ENCODE assay signal across 13 mouse cellular contexts in the genomic region with DNA sequence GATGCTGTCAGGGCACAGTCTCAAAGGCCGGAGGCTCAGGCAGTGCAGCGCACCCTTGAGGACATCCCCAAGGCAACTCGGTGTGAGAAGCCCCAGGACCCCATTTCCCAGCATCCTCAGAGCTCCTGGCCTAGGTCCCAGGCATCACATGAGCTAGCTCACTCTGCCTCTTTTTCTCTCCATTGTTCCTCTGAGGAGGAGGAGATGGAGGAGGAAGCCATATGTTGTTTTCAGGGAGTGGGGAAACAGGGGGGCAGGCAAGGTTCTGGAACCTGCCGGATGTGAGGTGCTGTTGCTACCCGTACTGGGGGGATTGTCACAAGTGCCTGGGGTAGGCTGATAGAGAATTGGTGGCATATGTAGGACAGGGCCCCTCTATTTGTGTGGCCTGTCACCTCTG. TPM values are rescaled to one million over a fixed set of nuclear protein-coding genes. Genes with fewer than 3 reads are reported as not detected.
A peak's percentile ranks its signal among the peaks of the same experiment; 100 is the strongest.
DNase-seq lines count a peak whose midpoint lies in the region; ATAC-seq and TF ChIP-seq lines count a peak whose summit lies in the region.
"Had no signal": no experiment of that assay in that cellular context is flagged by ENCODE, and none has a peak within 500 bp of the region (broad histone marks: within the 10 kb centered on the region; RNA-seq: fewer than 3 reads in every experiment).

No protein-coding gene starts in this region.

- 56% methylated on average over 5 of the region's 5 CpGs for WGBS in neural tube, embryonic 13.5 days
- WGBS in stomach, postnatal 0 days: 69% methylated on average over 5 of the region's 5 CpGs

- peak; percentile 5; the same call in 1 of the 2 replicates for TF ChIP-seq CTCF in stomach, postnatal 0 days (IDR thresholded peaks at IDR 0.05; ENCODE audit: low read depth)

- no peak overlapping the region for H3K27ac ChIP-seq in neural tube, embryonic 13.5 days (replicated peaks)
- H3K27ac ChIP-seq in stomach, postnatal 0 days (replicated peaks): 0 out of 2 replicates have a peak overlapping the region, but pooled peaks have one; percentile 20
- H3K27ac ChIP-seq: embryonic facial prominence, embryonic 13.5 days; gastrocnemius, adult 2 months had no signal

- no peaks in the 10 kb centered on the region for H3K36me3 ChIP-seq in neural tube, embryonic 13.5 days
- H3K36me3 ChIP-seq in stomach, postnatal 0 days (ENCODE audit: control insufficient read depth, insufficient read depth, low read length): no peaks in the 10 kb centered on the region
- H3K36me3 ChIP-seq: embryonic facial prominence, embryonic 13.5 days had no signal

- H3K9ac ChIP-seq in neural tube, embryonic 13.5 days: no peak overlapping the region
- H3K9ac ChIP-seq in stomach, postnatal 0 days (ENCODE audit: low read length): no peak overlapping the region
- H3K9ac ChIP-seq: embryonic facial prominence, embryonic 13.5 days had no signal

- no peaks in the 10 kb centered on the region for H3K4me1 ChIP-seq in neural tube, embryonic 13.5 days (replicated peaks)
- no peaks in the 10 kb centered on the region for H3K4me1 ChIP-seq in stomach, postnatal 0 days (replicated peaks; ENCODE audit: control insufficient read depth, insufficient read depth)
- H3K4me1 ChIP-seq: embryonic facial prominence, embryonic 13.5 days had no signal

- peak; percentile 43 to 45 for DNase-seq in cerebellum, postnatal 10 days
- DNase-seq in cerebellum, adult 11-12 months: no peak
- no peak for DNase-seq in neural tube, embryonic 10.5 days (ENCODE audit: extremely low spot score, low spot score)
- DNase-seq in left cerebral cortex, adult 8-10 months (ENCODE audit: low spot score in 2 of 2): peak; percentile 47 to 78
- DNase-seq in stomach, postnatal 0 days (ENCODE audit: low spot score): no peak
- DNase-seq in cerebellum, adult 8-10 months: no peak
- DNase-seq: cerebellum, adult 11 months; gastrocnemius, adult 2 months; thymus, adult 2 months had no signal

- no peak overlapping the region for H3K4me2 ChIP-seq in neural tube, embryonic 13.5 days
- H3K4me2 ChIP-seq in stomach, postnatal 0 days (replicated peaks; ENCODE audit: low read depth): no peak overlapping the region
- H3K4me2 ChIP-seq: embryonic facial prominence, embryonic 13.5 days had no signal

- H3K27me3 ChIP-seq in neural tube, embryonic 13.5 days: no peaks in the 10 kb centered on the region
- no peaks in the 10 kb centered on the region for H3K27me3 ChIP-seq in stomach, postnatal 0 days (ENCODE audit: control insufficient read depth, insufficient read depth, low read length)
- H3K27me3 ChIP-seq: embryonic facial prominence, embryonic 13.5 days had no signal

- H3K9me3 ChIP-seq in neural tube, embryonic 13.5 days: no peaks in the 10 kb centered on the region
- no peaks in the 10 kb centered on the region for H3K9me3 ChIP-seq in stomach, postnatal 0 days (ENCODE audit: control insufficient read depth, low read length)
- H3K9me3 ChIP-seq: embryonic facial prominence, embryonic 13.5 days had no signal

- no peak overlapping the region for H3K4me3 ChIP-seq in neural tube, embryonic 13.5 days
- H3K4me3 ChIP-seq in stomach, postnatal 0 days (ENCODE audit: low read depth, low read length): no peak overlapping the region
- H3K4me3 ChIP-seq: embryonic facial prominence, embryonic 13.5 days; gastrocnemius, adult 2 months had no signal

- peak; percentile 48; the same call in 1 of the 2 replicates for ATAC-seq in neural tube, embryonic 13.5 days (ENCODE audit: low read depth)
- no peak for ATAC-seq in stomach, postnatal 0 days (ENCODE audit: low FRiP score, low TSS enrichment)
- ATAC-seq in erythroblast, adult 5-6 weeks (replicated peaks; ENCODE audit: low FRiP score, poor library complexity, severe bottlenecking): no peak
- ATAC-seq: lung, postnatal 0 days had no signal

- no peak for TF ChIP-seq EP300 in stomach, postnatal 0 days (optimal IDR thresholded peaks at IDR 0.05)

RNA-seq across cellular contexts. Expression of a gene that starts 12.4 kb away (rescaled TPM):
- polyA plus RNA-seq in neural tube, embryonic 13.5 days (2015; fragmentation: Nextera tagmentation; extraction: Ambion mirVana): 20.8 and 24.2 TPM in 2 replicates
- total RNA-seq in left cerebral cortex, adult 8-10 months (2022): 10 to 100 TPM; 17.2 to 21.0 (median 18.4) TPM
- 18.8 and 20.1 TPM in 2 replicates for polyA plus RNA-seq in stomach, postnatal 0 days (2015; fragmentation: Nextera tagmentation; extraction: Ambion mirVana)
- 46.6 and 48.4 TPM in 2 replicates for total RNA-seq in erythroblast, adult 5-6 weeks (2015; ENCODE audit: low replicate concordance)
- total RNA-seq in erythroblast, adult 5-6 weeks (2017; ENCODE audit: low replicate concordance): 67.2 and 67.9 TPM in 2 replicates

RNA-seq across cellular contexts. Expression of a gene that starts 20.3 kb away (rescaled TPM):
- polyA plus RNA-seq in neural tube, embryonic 13.5 days (2015; fragmentation: Nextera tagmentation; extraction: Ambion mirVana): 1.6 and 1.9 TPM in 2 replicates
- 1 to 10 TPM; 4.2 to 7.1 (median 4.7) TPM for total RNA-seq in left cerebral cortex, adult 8-10 months (2022)
- polyA plus RNA-seq in stomach, postnatal 0 days (2015; fragmentation: Nextera tagmentation; extraction: Ambion mirVana): 17.4 and 20.2 TPM in 2 replicates
- 0.63 TPM in 1 of 2 replicates, not detected in the other for total RNA-seq in erythroblast, adult 5-6 weeks (2015; ENCODE audit: low replicate concordance)
- total RNA-seq in erythroblast, adult 5-6 weeks (2017; ENCODE audit: low replicate concordance): 0.09 and 0.28 TPM in 2 replicates

RNA-seq across cellular contexts. Expression of a gene that starts 31.5 kb away (rescaled TPM):
- polyA plus RNA-seq in neural tube, embryonic 13.5 days (2015; fragmentation: Nextera tagmentation; extraction: Ambion mirVana): 0.59 and 0.92 TPM in 2 replicates
- 1 to 10 TPM; 3.4 to 5.0 (median 4.2) TPM for total RNA-seq in left cerebral cortex, adult 8-10 months (2022)
- 0.18 and 0.27 TPM in 2 replicates for polyA plus RNA-seq in stomach, postnatal 0 days (2015; fragmentation: Nextera tagmentation; extraction: Ambion mirVana)
- not detected in 2 replicates for total RNA-seq in erythroblast, adult 5-6 weeks (2015; ENCODE audit: low replicate concordance)
- 0.42 TPM in 1 of 2 replicates, not detected in the other for total RNA-seq in erythroblast, adult 5-6 weeks (2017; ENCODE audit: low replicate concordance)

RNA-seq across cellular contexts. Expression of a gene that starts 49.5 kb away (rescaled TPM):
- 167 and 170 TPM in 2 replicates for polyA plus RNA-seq in neural tube, embryonic 13.5 days (2015; fragmentation: Nextera tagmentation; extraction: Ambion mirVana)
- total RNA-seq in left cerebral cortex, adult 8-10 months (2022): 100 to 1,000 TPM; 253 to 278 (median 258) TPM
- polyA plus RNA-seq in stomach, postnatal 0 days (2015; fragmentation: Nextera tagmentation; extraction: Ambion mirVana): 68.8 and 84.8 TPM in 2 replicates
- 21.5 and 31.8 TPM in 2 replicates for total RNA-seq in erythroblast, adult 5-6 weeks (2015; ENCODE audit: low replicate concordance)
- 46.3 and 55.2 TPM in 2 replicates for total RNA-seq in erythroblast, adult 5-6 weeks (2017; ENCODE audit: low replicate concordance)

RNA-seq across cellular contexts. Expression of a gene that starts 57.9 kb away (rescaled TPM):
- 6.2 and 9.4 TPM in 2 replicates for polyA plus RNA-seq in neural tube, embryonic 13.5 days (2015; fragmentation: Nextera tagmentation; extraction: Ambion mirVana)
- total RNA-seq in left cerebral cortex, adult 8-10 months (2022): 100 to 1,000 TPM in 2 of 4 experiments, 10 to 100 TPM in 2; 75.6 to 125 (median 90.7) TPM
- 38.9 and 41.9 TPM in 2 replicates for polyA plus RNA-seq in stomach, postnatal 0 days (2015; fragmentation: Nextera tagmentation; extraction: Ambion mirVana)
- 125 and 138 TPM in 2 replicates for total RNA-seq in erythroblast, adult 5-6 weeks (2015; ENCODE audit: low replicate concordance)
- 117 and 145 TPM in 2 replicates for total RNA-seq in erythroblast, adult 5-6 weeks (2017; ENCODE audit: low replicate concordance)

Comparison
In these comparisons a context has a peak if more than half of its experiments do, and no peak if none do; other contexts are left out.
1. DNase-seq: peak in cerebellum, postnatal 10 days (2 of 2) and left cerebral cortex, adult 8-10 months (2 of 2); none in cerebellum, adult 11-12 months (single experiment), neural tube, embryonic 10.5 days (single experiment), stomach, postnatal 0 days (single experiment) and cerebellum, adult 8-10 months (single experiment).